Mouse (Mus musculus): ENCODE measurements at regions not wholly inside any gene's neighbourhood (a gene's known extent, or its start where the extent isn't known, plus 50 kb on each side); places are given as distances from the start of the nearest gene placed in this dataset.
A peak's percentile ranks its signal among the peaks of the same experiment; 100 is the strongest.

GRCm38 (mm10) chr14:76816666-76817065, 219.9 kb upstream of the Ccdc122 start:
- H3K9ac ChIP-seq, result no peak overlapping the region
- no peak for ATAC-seq (replicated peaks; ENCODE audit: low FRiP score)
- no peaks in the 10 kb centered on the region for H3K9me3 ChIP-seq (replicated peaks)
- 82% methylated on average over 2 of the region's 2 CpGs for WGBS
- no peaks in the 10 kb centered on the region for H3K36me3 ChIP-seq
- no peak overlapping the region for H3K4me3 ChIP-seq (replicated peaks)
- H3K27ac ChIP-seq, result no peak overlapping the region
- no peaks in the 10 kb centered on the region for H3K27me3 ChIP-seq
- H3K4me2 ChIP-seq, result no peak overlapping the region
- peaks cover 58% of the 10 kb centered on the region for H3K4me1 ChIP-seq

DNA sequence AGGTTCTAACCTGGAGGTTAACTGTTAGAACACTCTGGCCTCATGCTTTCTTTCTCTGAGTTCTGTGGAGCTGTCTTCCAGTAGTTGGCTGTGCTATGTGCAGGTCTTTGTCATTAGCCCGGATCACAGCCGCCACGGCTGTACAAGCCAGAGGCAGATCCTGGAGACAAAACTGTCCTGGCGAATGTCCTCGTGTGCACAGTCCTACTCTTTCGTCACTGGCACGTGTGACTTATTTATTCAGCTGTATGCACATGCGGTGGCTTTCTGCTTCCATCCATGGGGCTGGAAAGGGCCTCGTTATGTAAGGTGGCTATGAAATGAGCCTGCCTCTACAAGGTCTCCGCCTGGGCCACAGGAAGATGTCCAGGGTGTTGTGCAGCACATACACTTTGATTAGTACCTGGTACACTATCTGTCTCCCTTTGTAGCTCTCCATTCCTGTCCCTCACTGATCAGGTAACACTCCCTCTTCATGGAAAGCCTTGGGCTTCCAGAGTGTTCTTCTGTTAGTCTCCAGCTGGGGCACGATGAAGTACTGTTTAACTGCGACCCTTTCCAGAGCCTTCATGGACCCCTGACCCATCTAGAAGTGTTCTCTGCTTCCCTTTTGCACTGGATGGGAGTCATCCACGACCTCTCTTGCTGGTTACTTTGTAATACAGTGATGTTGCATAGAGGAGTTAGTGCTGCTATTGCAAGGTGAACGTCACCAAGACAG, 224.3 kb upstream of the Ccdc122 start:
- H3K36me3 ChIP-seq, result no peaks in the 10 kb centered on the region
- H3K4me2 ChIP-seq, result no peak overlapping the region
- peak; percentile 37; the same call in 1 of the 2 replicates for ATAC-seq (replicated peaks; ENCODE audit: low FRiP score)
- H3K9ac ChIP-seq, result no peak overlapping the region
- H3K4me3 ChIP-seq (replicated peaks), result no peak overlapping the region
- no peaks in the 10 kb centered on the region for H3K27me3 ChIP-seq
- H3K27ac ChIP-seq, result peak overlapping the region; percentile 48
- H3K9me3 ChIP-seq (replicated peaks), result no peaks in the 10 kb centered on the region
- peaks cover 29% of the 10 kb centered on the region for H3K4me1 ChIP-seq
- WGBS, result 59% methylated on average over 14 of the region's 14 CpGs

DNA sequence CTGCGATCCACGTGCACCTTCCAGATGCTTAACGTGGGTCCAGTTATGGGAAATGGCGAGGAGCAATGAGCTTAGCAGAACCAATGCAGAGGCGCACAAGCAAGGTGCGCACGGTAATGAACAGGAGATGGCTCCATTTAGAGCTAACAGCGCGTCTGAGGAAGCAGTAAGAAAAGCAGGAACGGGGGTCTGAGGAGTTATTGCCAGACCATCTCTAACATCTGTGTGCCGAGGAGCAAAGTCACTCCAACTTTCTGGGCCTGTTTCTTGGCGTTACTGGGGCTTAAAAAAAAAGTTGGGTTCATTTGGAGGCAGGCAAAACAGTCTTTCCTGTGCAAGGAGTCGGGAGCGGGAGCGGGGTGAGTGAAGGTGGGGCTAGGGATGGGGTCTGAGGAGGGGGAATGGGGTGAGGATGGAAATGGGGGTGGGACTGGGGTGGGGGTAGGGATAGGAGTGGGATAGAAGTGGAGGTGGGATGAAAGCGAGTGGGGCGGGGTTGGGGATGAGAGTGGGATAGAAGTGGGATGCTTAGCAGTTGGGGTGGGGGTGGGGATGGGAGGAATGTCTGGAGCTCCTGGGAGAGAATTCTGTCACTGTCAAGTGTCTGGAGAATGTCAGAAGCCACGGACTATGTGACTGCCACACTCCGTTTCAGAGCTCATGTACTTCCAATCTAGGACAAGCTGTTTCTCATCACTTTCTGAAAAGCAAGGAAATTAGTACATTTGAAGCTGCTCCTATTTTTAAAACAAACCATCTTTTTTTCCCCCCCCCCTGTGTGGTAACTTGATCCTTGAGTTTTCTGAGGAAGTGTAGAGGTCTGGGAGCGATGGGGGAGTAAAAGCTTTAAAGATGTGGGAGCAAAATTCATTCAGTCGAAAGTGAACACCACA, 225.6 kb upstream of the Ccdc122 start:
- peak; percentile 52 for ATAC-seq (replicated peaks; ENCODE audit: low FRiP score)
- 20% methylated on average over 21 of the region's 21 CpGs for WGBS
- Histone ChIP-seq H3K27ac (peak overlapping the region; percentile 62), H3K4me3 (replicated peaks) (no peak overlapping the region), H3K9me3 (replicated peaks) (no peaks in the 10 kb centered on the region), H3K4me1 (peaks cover 24% of the 10 kb centered on the region), H3K4me2 (peak overlapping the region; percentile 48), H3K27me3 (no peaks in the 10 kb centered on the region), H3K9ac (no peak overlapping the region), H3K36me3 (0 out of 2 replicates have a peak, but pooled peaks cover 3% of the 10 kb centered on the region)

- ATAC-seq (replicated peaks; ENCODE audit: low FRiP score), result no peak
- Histone ChIP-seq H3K9ac (no peak overlapping the region), H3K27me3 (no peaks in the 10 kb centered on the region), H3K36me3 (0 out of 2 replicates have a peak, but pooled peaks cover 3% of the 10 kb centered on the region), H3K4me1 (peaks cover 29% of the 10 kb centered on the region), H3K4me2 (no peak overlapping the region), H3K27ac (no peak overlapping the region), H3K4me3 (replicated peaks) (no peak overlapping the region), H3K9me3 (replicated peaks) (no peaks in the 10 kb centered on the region)
- 93% methylated on average over 3 of the region's 3 CpGs for WGBS
These were observed 226.5 kb upstream of the Ccdc122 start for GRCm38 (mm10) chr14:76810041-76810440.

DNA sequence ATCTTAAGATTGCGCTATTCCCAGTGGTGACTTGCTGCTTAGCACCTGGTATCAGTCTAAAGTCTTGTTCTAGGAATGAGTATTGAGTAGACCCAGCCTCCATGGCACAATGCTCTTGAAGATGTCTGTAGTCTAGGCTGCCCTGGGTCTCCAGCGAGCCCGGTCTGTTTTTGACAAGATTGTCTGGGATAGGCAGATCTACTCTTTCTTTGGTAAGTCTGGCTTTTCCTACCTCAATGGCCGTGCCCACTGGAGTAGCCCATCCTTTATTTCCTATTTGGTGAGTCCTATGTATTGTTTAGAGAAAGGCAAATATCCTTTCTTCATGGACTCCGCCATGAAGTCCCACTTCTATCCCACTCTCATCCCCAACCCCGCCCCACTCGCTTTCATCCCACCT, 227.2 kb upstream of the Ccdc122 start:
- H3K9ac ChIP-seq, result no peak overlapping the region
- 0 out of 2 replicates have a peak, but pooled peaks cover 3% of the 10 kb centered on the region for H3K36me3 ChIP-seq
- peaks cover 35% of the 10 kb centered on the region for H3K4me1 ChIP-seq
- 96% methylated on average over 7 of the region's 7 CpGs for WGBS
- H3K4me3 ChIP-seq (replicated peaks), result no peak overlapping the region
- no peak overlapping the region for H3K27ac ChIP-seq
- no peak overlapping the region for H3K4me2 ChIP-seq
- ATAC-seq (replicated peaks; ENCODE audit: low FRiP score), result no peak
- no peaks in the 10 kb centered on the region for H3K9me3 ChIP-seq (replicated peaks)
- H3K27me3 ChIP-seq, result no peaks in the 10 kb centered on the region

DNA sequence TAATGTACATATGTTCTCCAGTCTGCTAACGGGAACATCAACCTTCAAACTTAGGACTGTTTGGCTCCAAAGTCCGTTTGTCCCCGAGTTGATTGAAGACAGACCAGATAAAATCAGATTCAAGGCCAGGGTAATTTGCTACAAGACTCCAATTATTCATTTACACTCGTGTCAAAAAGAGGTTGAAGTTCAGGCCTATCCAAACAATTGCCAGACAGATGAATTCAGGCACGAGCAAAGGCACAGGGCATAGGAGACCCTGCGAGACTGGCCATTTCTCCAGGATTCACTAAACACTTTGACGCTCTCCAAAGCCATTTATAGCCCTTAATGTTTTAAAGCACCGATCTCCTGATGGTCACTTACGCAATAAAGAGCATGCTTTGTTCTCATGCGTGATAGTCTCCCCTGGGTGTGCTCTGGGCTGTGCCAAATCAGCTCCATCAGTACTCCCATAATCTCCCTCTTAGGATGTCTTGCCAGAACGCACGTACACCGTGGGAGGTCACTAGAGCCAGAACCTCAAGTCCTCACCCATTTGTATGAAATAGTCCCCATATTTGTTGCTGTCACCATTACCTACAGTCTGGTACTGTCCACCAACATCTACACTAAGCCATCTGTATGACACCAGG, 231.3 kb upstream of the Ccdc122 start:
- ATAC-seq (replicated peaks; ENCODE audit: low FRiP score), result peak; percentile 33; the same call in 1 of the 2 replicates
- Histone ChIP-seq H3K36me3 (0 out of 2 replicates have a peak, but pooled peaks cover 3% of the 10 kb centered on the region), H3K27me3 (no peaks in the 10 kb centered on the region), H3K9ac (no peak overlapping the region), H3K4me3 (replicated peaks) (no peak overlapping the region), H3K27ac (peak overlapping the region; percentile 70), H3K9me3 (replicated peaks) (no peaks in the 10 kb centered on the region), H3K4me1 (peaks cover 19% of the 10 kb centered on the region), H3K4me2 (no peak overlapping the region)
- WGBS, result 36% methylated on average over 13 of the region's 13 CpGs

DNA sequence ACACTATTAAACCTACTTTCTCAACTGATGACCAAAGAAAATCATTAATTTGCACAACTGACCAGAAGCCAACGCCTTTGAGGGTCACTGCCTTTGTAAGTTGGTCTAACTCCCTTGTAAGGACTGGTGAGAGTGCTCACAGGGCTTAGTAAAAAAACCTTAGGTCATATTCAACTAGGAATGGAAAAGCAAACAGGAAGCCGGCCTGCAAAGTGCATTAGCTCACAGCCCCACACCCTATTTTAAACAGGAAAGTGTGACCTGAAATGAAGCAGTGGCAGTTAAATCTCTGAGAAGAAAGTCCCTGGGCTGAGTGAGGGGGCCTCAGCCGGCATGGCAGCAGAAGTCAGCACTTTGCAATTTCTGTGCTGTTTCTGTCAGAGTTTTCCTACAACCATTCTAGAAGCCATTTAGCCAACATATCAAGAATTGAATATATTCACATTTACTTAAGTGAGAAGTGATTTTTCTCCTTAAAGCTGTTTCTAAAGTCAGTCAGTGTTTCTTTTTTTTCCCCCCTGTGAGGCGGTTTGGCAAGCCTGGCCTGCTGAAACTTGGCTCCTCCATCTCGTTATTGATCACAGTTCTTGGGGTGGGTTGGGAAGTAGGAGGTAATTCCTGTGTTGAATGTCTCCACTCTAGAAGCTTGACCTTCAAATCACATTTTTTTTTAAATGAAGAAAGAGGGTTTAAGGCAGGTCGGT, 232.0 kb upstream of the Ccdc122 start:
- no peak overlapping the region for H3K4me2 ChIP-seq
- 0 out of 2 replicates have a peak, but pooled peaks cover 3% of the 10 kb centered on the region for H3K36me3 ChIP-seq
- ATAC-seq (replicated peaks; ENCODE audit: low FRiP score), result no peak
- no peak overlapping the region for H3K9ac ChIP-seq
- H3K27me3 ChIP-seq, result no peaks in the 10 kb centered on the region
- no peaks in the 10 kb centered on the region for H3K9me3 ChIP-seq (replicated peaks)
- peak overlapping the region; percentile 70 for H3K27ac ChIP-seq
- WGBS, result 49% methylated on average over 6 of the region's 6 CpGs
- H3K4me1 ChIP-seq, result peaks cover 19% of the 10 kb centered on the region
- H3K4me3 ChIP-seq (replicated peaks), result no peak overlapping the region

- Histone ChIP-seq H3K36me3 (no peaks in the 10 kb centered on the region), H3K27ac (no peak overlapping the region), H3K4me2 (no peak overlapping the region), H3K4me1 (peaks cover 19% of the 10 kb centered on the region), H3K9me3 (replicated peaks) (no peaks in the 10 kb centered on the region), H3K9ac (no peak overlapping the region), H3K4me3 (replicated peaks) (no peak overlapping the region), H3K27me3 (no peaks in the 10 kb centered on the region)
- no peak for ATAC-seq (replicated peaks; ENCODE audit: low FRiP score)
- WGBS, result 80% methylated on average over 4 of the region's 4 CpGs
These were observed 236.4 kb upstream of the Ccdc122 start for GRCm38 (mm10) chr14:76800181-76800580.

DNA sequence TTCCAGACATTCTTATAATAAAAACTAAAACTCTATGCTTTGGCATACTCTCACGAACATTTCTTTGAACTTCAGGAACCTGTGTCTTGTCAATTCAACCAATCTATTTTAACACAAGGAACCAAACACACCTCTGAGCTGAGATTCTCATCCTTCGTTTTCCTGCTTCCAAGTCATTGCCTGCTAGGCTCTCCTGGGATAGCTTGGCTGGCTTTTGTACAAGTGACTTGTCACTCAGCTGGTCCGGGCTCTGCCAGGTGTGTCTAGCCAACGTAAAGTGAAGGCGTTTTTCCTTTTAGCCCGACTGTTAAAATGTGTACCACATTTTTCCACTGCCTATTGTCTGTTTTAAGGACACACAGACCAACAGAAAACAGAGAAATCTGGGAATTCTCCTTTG, 236.8 kb upstream of the Ccdc122 start:
- ATAC-seq (replicated peaks; ENCODE audit: low FRiP score), result no peak
- no peaks in the 10 kb centered on the region for H3K27me3 ChIP-seq
- no peaks in the 10 kb centered on the region for H3K36me3 ChIP-seq
- H3K4me1 ChIP-seq, result peaks cover 15% of the 10 kb centered on the region
- no peak overlapping the region for H3K4me2 ChIP-seq
- no peak overlapping the region for H3K27ac ChIP-seq
- no peaks in the 10 kb centered on the region for H3K9me3 ChIP-seq (replicated peaks)
- H3K4me3 ChIP-seq (replicated peaks), result no peak overlapping the region
- H3K9ac ChIP-seq, result no peak overlapping the region
- WGBS, result 74% methylated on average over 6 of the region's 6 CpGs

DNA sequence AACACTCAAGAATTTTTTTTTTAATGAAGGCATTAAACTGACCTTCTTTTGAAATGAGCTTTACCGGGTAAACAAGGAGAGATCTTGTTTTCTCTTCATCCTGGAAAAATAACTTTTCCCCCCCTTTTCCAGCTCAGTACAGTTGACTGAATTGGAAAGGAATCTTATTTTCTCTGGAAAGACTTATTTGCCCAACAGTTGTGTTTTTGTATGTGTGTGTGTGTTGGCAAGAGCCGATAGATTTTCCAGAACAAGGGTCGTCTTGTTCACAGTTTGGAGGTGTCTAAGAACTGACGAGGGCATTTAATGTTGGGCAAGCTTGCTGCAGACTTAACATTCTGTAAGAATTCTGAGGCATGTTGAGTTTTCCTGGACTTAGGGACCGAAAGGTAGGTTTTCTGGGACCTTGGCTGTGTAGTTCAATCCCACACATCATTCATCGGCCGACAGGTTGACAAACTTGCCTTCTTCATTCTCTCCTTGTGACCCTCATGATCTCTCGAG, 237.6 kb upstream of the Ccdc122 start:
- H3K9ac ChIP-seq, result no peak overlapping the region
- H3K27me3 ChIP-seq, result no peaks in the 10 kb centered on the region
- no peaks in the 10 kb centered on the region for H3K9me3 ChIP-seq (replicated peaks)
- H3K4me3 ChIP-seq (replicated peaks), result no peak overlapping the region
- 75% methylated on average over 8 of the region's 8 CpGs for WGBS
- no peak for ATAC-seq (replicated peaks; ENCODE audit: low FRiP score)
- no peak overlapping the region for H3K27ac ChIP-seq
- H3K36me3 ChIP-seq, result no peaks in the 10 kb centered on the region
- H3K4me1 ChIP-seq, result peaks cover 7% of the 10 kb centered on the region
- no peak overlapping the region for H3K4me2 ChIP-seq

DNA sequence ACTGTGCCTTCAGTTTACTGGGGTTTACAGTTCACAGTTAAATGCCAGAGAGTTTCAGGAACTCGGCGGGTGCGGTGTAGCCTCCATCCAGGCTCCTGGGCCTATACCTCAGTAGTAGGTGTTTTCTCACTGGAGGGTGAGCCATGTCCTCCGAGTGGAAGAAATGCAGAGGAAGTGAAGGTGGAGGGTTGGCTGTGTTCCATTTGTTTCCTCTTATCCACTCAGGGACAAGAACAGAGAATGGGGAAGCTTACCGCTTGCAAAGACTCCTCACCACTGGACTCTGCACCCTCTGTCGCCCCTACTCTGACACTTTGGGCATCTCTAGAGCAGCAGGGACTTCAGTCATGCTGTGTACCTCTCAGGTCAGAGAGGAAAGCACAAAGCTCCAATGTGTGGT, 238.1 kb upstream of the Ccdc122 start:
- H3K9ac ChIP-seq, result no peak overlapping the region
- H3K27ac ChIP-seq, result no peak overlapping the region
- H3K4me1 ChIP-seq, result peaks cover 4% of the 10 kb centered on the region; the same call in 1 of the 2 replicates
- no peak for ATAC-seq (replicated peaks; ENCODE audit: low FRiP score)
- no peaks in the 10 kb centered on the region for H3K27me3 ChIP-seq
- 77% methylated on average over 6 of the region's 6 CpGs for WGBS
- H3K4me2 ChIP-seq, result no peak overlapping the region
- no peaks in the 10 kb centered on the region for H3K9me3 ChIP-seq (replicated peaks)
- H3K36me3 ChIP-seq, result no peaks in the 10 kb centered on the region
- H3K4me3 ChIP-seq (replicated peaks), result no peak overlapping the region
